17 mouse cellular contexts compared by ENCODE assay signal in the genomic region with DNA sequence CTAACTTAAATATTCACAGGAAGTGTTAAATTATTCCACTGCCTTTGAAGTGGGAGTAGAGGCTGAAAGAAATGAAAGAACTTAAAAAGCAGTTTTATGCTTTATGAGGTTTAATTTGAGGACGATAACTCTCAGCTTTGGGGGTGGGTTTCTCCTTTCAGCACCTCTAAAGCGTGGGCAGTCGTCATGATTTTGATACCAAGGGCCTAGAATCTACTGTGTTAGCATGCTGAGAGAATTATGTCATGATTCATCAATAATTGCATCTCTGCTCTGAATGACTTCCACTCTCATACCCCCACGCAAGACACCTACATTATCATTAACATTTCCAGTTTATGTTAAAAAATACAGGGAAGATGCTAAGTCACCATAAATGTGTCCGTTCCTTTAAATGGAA. TPM values are rescaled to one million over a fixed set of nuclear protein-coding genes. Genes with fewer than 3 reads are reported as not detected.
"Had no signal": no experiment of that assay in that cellular context is flagged by ENCODE, and none has a peak within 500 bp of the region (broad histone marks: within the 10 kb centered on the region; RNA-seq: fewer than 3 reads in every experiment).

No protein-coding gene starts in this region.

- H3K4me3 ChIP-seq: liver, embryonic 13.5 days; liver, embryonic 15.5 days; midbrain, embryonic 10.5 days; midbrain, embryonic 12.5 days; midbrain, embryonic 15.5 days; neural tube, embryonic 12.5 days; stomach, embryonic 15.5 days had no signal

- H3K4me1 ChIP-seq: liver, embryonic 13.5 days; liver, embryonic 15.5 days; midbrain, embryonic 12.5 days; neural tube, embryonic 12.5 days; stomach, embryonic 15.5 days had no signal

- H3K9ac ChIP-seq: liver, embryonic 13.5 days; liver, embryonic 15.5 days; lung, embryonic 14.5 days; midbrain, embryonic 12.5 days; midbrain, embryonic 15.5 days; neural tube, embryonic 12.5 days; stomach, embryonic 15.5 days had no signal

- ATAC-seq: midbrain, embryonic 15.5 days had no signal

- H3K36me3 ChIP-seq: liver, embryonic 13.5 days; liver, embryonic 15.5 days; midbrain, embryonic 10.5 days; midbrain, embryonic 12.5 days; midbrain, embryonic 15.5 days; neural tube, embryonic 12.5 days; stomach, embryonic 15.5 days had no signal

- H3K27me3 ChIP-seq: liver, embryonic 13.5 days; liver, embryonic 15.5 days; midbrain, embryonic 12.5 days; midbrain, embryonic 15.5 days; neural tube, embryonic 12.5 days; stomach, embryonic 15.5 days had no signal

- H3K27ac ChIP-seq: liver, embryonic 13.5 days; liver, embryonic 15.5 days; midbrain, embryonic 10.5 days; midbrain, embryonic 12.5 days; midbrain, embryonic 15.5 days; neural tube, embryonic 12.5 days; stomach, embryonic 15.5 days; stomach, postnatal 0 days had no signal

- H3K9me3 ChIP-seq: liver, embryonic 13.5 days; liver, embryonic 15.5 days; midbrain, embryonic 10.5 days; midbrain, embryonic 12.5 days; midbrain, embryonic 15.5 days; neural tube, embryonic 12.5 days; stomach, embryonic 15.5 days had no signal

- H3K4me2 ChIP-seq: liver, embryonic 13.5 days; liver, embryonic 15.5 days; lung, embryonic 14.5 days; midbrain, embryonic 12.5 days; midbrain, embryonic 15.5 days; neural tube, embryonic 12.5 days; stomach, embryonic 15.5 days had no signal

- DNase-seq: liver, embryonic 13.5 days; lung, adult 18-20 months; lung, embryonic 14.5 days; lung, postnatal 10 days; lung, postnatal 4 days; right cerebral cortex, postnatal 25 days; thymus, adult 18-20 months; thymus, postnatal 14 days; thymus, postnatal 36 days had no signal

RNA-seq across cellular contexts. Expression of a gene that starts 37.3 kb away (rescaled TPM):
- total RNA-seq: megakaryocyte-erythroid progenitor cell, adult 5-6 weeks had no signal
